Mouse (Mus musculus): Measurements from ENCODE around the gene Lpp.

DNA sequence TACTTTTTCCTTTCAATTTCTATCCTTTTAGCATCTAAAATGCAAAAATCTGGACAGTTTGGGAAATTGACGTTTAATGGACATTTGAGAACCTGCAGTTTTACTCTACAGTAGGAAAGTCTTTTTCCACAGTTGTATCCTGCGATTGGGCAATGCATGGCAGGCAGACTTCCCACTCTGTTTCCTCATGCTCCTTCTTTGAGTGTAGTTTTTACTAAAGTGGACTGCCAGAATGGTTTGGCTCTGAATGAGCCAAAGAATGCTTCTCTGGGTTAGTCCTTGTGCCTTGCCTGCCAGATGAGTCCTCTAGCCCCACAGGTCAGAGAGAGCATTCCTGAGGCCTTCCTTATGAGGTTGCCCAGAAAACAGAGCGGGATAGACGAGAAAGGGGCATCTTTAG is 166.5 kb downstream of the Lpp start:
- TF ChIP-seq POLR2A (IDR thresholded peaks at IDR 0.05; ENCODE audit: borderline replicate concordance, control insufficient read depth, low read depth, low read length) (no peak), CTCF (IDR thresholded peaks at IDR 0.05; ENCODE audit: control insufficient read depth, insufficient read depth, low read length) (no peak)
